Mouse (Mus musculus) adrenal gland (tissue): Measurements from ENCODE around the gene Sec24d.
"Not testable (repeated sequence)": the region's sequence is repeated elsewhere in the genome, so short reads cannot be mapped to it uniquely, and the experiment has no call there.

Experiments
- intact Hi-C: fragments of 180-260 bp; cut with DNase I; formaldehyde crosslinking; loops from one replicate; pipeline ENCODE4 v1.15.1; 2025

Sec24d gene

GRCm38 (mm10) chr3:123336455-123336854, 69.2 kb downstream of the Sec24d start:
- intact Hi-C loops, result no loop called here

GRCm38 (mm10) chr3:123336951-123337350, 69.7 kb downstream of the Sec24d start:
- intact Hi-C loops, result no loop called here

GRCm38 (mm10) chr3:123337853-123338252, 70.6 kb downstream of the Sec24d start:
- intact Hi-C loops, result no loop called here

- intact Hi-C loops, result no loop called here
These were observed 71.5 kb downstream of the Sec24d start for GRCm38 (mm10) chr3:123338666-123339195.

DNA sequence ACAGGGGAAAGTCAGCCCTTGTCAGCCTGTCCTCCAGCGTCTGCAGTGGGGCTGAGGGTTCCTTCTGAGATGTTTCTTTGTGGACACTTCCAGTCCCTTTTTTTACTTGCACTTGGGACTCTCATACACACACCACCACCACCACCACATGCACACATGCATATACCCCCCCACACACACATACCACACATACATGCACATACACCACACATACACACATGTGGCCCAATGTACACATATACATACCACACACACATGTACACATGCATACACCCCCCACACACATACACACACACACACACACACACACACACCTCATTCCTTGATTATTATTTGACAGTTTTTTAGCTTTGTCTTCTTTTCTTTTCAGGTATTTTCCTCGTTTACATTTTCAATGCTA, 73.8 kb downstream of the Sec24d start:
- intact Hi-C loops, result no loop called here

DNA sequence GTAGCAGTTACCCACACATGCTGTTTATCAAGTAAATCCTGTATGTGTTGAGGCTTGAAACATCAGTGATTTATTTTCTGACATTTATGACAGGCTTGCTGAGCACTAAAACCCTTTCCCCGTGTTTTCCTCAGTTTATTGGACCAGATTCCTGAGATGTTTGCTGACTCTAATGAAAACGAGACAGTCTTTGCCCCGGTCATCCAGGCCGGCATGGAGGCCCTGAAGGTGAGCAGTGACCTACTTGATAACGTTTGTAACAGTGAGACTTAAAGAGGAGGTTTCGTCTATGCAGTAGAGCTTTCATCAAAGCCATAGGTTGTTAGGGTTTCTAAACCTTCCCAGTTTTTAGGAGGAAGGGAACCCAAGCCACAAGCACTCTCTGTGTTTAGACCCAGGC, 76.4 kb downstream of the Sec24d start:
- intact Hi-C loops, result no loop called here

DNA sequence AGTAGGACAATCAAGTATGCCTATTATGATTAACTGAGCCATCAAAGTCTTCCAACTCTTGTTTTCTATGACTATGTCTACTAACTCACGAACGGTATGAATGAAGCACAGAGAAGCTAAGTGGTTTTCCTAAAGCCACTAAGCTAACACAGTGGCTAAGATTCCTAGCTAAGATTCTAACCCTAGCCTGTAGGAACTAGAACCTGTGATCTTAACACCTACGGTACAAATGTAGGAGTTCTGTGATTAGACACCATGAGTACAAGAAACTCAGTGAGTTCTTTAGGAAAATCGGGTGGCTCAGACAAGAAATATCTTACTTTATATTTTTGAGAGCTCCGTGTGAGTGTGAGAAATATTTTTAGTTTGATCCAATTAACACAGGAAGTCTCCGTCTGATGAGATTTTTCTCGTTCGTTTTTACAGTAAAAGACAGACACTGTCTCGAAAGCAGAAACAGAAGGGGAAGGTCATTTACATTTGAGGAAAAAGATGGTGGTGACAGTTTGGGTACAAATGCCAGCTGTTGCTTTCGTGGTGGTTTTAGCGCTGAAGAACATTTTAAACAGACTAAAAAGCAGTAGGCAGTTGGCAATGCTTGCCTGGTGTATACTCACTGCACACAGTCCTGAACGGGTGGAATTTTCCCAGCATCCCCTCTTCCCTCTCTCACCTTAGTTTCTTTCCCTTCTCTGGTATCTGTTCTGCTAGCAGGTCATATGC, 81.0 kb downstream of the Sec24d start:
- intact Hi-C loops, result no loop called here

DNA sequence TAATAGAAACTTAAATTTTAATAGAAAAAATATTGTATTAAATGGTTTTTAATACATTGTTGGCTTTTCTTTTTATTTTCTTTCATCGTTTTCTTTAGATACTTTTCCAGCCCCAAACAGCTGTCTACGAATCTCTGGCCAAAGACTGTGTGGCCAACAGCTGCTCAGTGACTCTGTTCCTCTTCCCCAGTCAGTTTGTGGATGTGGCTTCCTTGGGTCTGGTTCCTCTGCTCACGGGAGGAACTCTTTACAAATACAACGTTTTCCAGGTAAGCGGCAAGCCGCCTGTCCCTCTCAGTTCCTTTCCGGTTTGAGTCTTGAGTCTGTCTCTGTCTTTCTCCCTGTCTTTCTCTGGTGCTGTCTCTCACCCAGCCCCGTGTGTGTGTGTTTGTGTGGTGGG, 83.3 kb downstream of the Sec24d start:
- intact Hi-C loops, result loop anchor here (5.0 to 10.0 kb wide), 2 partner anchors 118 to 186 kb away; no protein-coding TSS in a partner anchor

GRCm38 (mm10) chr3:123351519-123351918, 84.3 kb downstream of the Sec24d start:
- intact Hi-C loops, result loop anchor here (5.0 to 10.0 kb wide), 2 partner anchors 119 to 187 kb away; no protein-coding TSS in a partner anchor

DNA sequence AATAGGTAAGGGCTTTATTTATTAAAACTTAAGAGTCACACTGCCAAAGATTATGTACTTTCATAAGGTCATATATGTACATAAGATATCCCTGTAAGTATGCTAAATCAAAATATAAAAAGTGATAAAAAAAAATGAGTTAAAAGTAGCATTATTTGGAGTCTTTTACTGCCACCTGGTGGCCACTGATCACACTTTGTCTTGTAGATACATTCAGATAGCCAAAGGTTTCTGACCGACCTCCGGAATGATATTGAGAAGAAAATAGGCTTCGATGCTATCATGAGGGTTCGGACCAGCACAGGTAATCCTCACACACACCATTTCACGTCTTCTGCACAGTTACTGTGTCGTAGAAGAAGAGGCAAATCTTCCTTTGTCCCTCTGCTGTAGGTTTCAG, 85.9 kb downstream of the Sec24d start:
- intact Hi-C loops, result loop anchor here (5.0 to 10.0 kb wide), 2 partner anchors 121 to 188 kb away; no protein-coding TSS in a partner anchor

DNA sequence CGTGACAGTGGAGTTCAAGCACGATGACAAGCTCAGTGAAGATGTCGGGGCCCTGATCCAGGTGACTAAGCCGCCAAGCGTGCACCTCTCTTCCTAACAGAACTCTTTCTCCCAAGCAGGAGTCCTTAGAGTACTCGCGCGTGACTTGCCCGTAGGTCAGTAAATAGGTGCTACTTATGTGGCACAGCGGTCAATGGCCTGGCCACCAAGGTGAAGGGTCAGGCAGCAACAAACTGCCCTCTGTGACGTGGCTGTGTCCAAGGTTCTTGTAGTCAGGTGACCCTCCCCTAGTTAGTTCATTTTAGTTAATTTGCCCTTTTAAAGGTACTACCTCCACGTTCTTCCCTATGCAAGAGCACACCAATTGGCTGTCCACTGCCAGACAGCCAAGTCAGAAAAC, 86.4 kb downstream of the Sec24d start:
- intact Hi-C loops, result loop anchor here (5.0 to 10.0 kb wide), 2 partner anchors 121 to 189 kb away; no protein-coding TSS in a partner anchor

DNA sequence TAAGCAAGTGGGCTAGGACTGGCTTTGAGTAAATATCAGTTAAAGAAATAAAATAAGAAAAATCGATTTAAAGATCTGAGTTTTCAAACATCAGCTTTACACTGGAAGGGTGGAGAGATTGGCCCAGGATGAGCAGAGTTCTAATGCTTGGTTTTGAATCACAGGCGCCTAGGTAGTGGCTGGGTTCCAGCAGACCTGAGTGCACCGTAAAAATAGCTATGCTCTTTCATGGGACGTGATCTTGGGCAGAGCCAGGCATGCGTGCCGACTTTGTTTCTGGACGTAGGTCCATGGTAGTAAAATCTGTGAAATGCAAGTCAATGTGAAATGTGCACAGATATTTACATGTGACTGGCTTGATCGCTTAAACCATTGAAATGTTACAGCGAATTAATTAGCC, 87.1 kb downstream of the Sec24d start:
- intact Hi-C loops, result loop anchor here (5.0 to 10.0 kb wide), 2 partner anchors 122 to 190 kb away; no protein-coding TSS in a partner anchor

GRCm38 (mm10) chr3:123356377-123356991, 89.2 kb downstream of the Sec24d start:
- intact Hi-C loops, result loop anchor here (10.0 kb wide), 1 partner anchor 192 kb away; no protein-coding TSS in a partner anchor

DNA sequence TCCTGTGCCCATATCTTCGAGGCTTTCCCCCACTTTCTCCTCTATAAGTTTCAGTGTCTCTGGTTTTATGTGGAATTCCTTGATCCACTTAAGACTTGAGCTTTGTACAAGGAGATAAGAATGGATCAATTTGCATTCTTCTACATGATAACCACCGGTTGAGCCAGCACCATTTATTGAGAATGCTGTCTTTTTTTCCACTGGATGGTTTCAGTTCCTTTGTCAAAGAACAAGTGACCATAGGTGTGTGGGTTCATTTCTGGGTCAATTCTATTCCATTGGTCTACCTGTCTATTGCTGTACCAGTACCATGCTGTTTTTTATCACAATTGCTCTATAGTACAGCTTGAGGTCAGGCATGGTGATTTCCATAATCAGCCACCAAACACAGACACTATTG, 99.6 kb downstream of the Sec24d start:
- intact Hi-C loops, result not testable (repeated sequence)

DNA sequence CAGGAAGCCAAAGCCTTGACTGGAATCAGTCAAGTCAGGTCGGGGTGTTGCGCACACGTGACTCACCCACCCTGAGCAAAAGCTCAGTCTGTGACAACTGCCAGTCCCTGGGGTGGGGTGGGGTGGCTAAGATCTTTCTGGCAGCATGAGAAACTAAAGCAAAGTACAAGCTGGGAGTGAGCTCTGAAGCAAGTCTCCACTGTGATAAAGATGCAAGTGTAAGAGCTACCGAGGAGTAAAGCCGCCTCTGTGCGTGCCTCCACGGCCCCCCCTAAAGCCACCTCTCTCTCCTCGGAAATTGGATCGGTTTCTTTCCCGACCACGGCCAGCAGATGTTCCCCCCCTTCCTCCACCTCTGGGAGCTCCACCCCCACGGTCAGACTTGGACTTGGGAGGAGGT, 101.9 kb downstream of the Sec24d start:
- intact Hi-C loops, result no loop called here

- intact Hi-C loops, result no loop called here
These were observed 103.7 kb downstream of the Sec24d start for GRCm38 (mm10) chr3:123370927-123371326.

DNA sequence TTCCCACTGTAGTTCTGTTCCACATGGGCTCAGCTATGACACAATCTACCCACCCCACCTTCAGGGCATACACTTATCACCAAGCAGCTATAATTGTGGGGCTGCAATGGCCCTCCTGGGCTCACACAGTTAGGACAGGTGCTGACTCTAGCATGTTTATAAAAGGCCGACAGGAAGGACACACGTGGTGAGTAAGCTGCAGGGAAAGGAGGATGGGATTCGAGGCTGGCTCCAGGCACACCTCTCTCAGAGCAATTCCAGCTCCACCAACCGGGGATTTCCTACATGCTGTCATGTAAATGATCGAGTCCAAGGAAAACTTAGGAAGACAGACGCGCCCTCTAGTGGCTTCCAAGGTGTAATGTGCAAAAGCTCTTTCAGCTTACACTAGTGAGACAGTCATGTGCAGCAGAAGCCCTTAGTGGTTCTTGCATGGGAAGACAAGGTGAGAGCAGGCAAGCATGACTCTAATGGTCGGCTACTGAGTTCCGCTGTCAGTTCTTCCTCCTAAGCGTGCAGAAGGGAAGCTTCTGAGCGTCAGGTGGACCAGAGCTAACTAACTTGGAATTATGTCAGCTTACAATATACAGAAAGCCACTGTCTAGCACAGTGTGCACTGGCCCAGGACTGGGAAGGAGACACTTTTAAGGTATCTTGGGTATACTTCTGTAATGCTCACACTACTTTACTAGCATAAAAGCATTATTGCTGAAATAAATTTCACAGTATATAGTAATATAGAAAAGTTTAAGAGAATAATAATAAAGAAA, 104.7 kb downstream of the Sec24d start:
- intact Hi-C loops, result no loop called here

- intact Hi-C loops, result no loop called here
These were observed 109.3 kb downstream of the Sec24d start for GRCm38 (mm10) chr3:123376562-123376961.

- intact Hi-C loops, result no loop called here
These were observed 117.2 kb downstream of the Sec24d start for GRCm38 (mm10) chr3:123384435-123384834.

DNA sequence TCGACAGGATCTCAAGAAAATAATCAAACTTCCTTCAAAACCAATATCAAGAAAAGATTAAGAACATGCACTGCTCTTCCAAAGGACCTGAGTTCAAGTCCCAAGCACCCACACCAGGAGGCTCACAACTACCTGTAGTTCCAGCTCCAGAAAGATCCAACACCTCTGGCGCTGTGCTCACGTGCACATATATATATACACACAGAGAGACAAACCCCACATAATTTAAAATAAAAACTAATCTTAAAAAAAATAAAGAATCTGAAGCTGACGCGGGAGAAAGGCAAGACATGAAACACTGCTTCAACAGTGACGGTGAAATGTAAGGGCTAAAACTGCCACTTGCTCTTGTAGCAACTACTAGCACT, 117.8 kb downstream of the Sec24d start:
- intact Hi-C loops, result loop anchor here (5.0 kb wide), 1 partner anchor 122 kb away; no protein-coding TSS in a partner anchor

GRCm38 (mm10) chr3:123385486-123386156, 118.4 kb downstream of the Sec24d start, which contains the start of gene Mettl14:
Gene Mettl14 (minus strand): TSS chr3:123386108.
- intact Hi-C loops, result loop anchor here (5.0 kb wide), 1 partner anchor 122 kb away; no protein-coding TSS in a partner anchor
